Mouse (Mus musculus): ENCODE results near the gene Clint1. TPM values are rescaled to one million over a fixed set of nuclear protein-coding genes. Genes with fewer than 3 reads are reported as not detected.
"Not testable (repeated sequence)": the region's sequence is repeated elsewhere in the genome, so short reads cannot be mapped to it uniquely, and the experiment has no call there.

The Clint1 gene
- total RNA-seq, 4 experiments from 2014 or later = 45.7 to 48.2 (median 47.2) TPM

DNA sequence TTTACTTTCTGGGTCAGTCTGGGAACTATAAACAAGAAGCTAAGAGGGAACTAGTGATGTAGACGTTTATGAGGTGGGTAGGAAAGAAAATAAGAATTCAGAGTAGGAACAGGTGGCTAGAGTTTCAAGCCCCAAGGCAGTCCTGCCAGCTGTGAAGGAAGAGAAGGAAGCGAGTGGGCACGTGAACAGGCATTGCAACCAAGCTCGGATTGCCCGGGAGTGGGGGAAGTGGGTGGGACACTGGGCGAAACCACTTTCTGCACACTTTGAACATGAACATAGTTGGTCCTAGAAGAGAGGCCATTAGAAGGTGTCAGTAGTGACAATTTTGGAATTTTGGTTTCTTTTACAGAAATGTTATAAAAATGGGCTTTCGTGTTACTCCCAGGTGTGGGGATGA, 4.3 kb upstream of the Clint1 start:
- no peak for DNase-seq (ENCODE audit: low spot score)

DNA sequence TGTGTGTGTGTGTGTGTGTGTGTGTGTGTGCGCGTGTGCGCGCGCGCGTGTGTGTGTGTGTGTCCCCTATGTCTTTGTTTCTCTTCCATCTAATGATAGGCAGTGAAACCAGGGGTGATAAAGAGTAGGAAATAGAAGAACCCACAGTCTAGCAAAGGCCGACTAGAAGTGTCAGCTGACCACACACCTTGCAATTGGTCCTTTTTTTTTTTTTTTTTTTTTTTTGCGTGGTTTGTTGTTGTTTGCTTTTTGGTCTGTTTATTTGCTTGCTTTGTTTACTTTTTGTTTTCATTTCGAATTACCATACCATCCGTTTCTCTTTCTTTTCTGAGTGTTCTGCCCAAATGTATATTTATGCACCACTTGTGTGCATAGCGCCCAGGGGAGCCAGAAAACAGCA, 3.6 kb upstream of the Clint1 start:
- DNase-seq (ENCODE audit: low spot score) = no peak

DNA sequence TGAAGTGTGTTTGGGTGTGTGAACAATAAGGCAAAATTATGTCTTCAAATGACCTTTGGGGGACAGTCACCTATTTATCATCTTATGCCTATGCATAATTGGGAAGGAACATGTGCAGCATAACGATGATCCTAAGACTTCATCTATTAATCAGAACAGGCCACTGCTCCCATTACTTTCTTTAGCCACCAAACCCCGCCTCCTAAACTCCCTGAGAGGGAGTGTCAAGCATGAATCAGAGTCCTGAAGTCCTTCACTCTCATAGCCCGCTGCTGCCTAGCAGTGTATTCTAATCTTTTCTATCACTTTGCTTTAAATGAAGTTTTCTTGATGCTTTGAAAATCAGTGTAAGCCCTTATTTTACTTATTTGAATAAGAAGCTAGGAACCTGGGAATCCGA, 2.6 kb upstream of the Clint1 start:
- DNase-seq (ENCODE audit: low spot score) = no peak

DNA sequence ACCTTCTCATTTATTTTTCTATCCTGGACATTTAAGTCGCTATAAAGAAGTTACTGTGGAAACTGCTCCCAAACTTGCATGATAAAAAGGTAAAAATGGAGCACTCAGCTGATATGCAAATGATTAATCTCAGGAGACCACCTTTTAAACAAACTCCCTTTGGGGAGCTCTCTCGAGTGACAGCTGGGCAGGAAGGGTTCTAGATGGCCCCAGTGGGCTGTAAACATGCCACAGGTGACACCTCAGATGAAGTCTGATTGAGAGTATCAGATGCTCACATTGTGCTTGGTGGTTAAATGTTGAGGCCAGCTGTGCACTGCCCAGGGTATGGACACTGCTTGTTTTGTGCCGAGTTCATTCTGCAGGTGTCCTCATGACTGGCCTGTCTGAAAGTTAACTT, 2.0 kb upstream of the Clint1 start:
- DNase-seq (ENCODE audit: low spot score) = no peak

DNA sequence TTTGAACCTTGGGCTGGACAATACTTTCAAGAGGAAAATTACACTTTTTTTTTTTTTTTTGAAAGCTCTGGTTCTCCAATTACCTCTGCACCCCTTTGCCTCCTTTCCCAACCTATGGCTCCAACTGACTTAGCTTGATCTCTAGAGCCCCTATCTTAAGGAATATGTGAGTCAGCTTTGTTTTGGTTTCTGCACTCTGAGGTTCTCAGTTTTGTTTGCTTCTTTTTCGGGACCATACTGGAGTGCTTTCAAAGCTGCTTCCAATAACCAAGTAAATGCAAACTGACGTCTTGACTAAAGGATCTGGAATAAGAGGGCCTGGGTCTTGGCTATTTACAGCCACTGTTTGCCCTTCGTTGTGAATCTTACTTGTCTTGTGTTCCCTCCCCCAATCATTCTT, 1.5 kb upstream of the Clint1 start:
- no peak for DNase-seq (ENCODE audit: low spot score)

DNA sequence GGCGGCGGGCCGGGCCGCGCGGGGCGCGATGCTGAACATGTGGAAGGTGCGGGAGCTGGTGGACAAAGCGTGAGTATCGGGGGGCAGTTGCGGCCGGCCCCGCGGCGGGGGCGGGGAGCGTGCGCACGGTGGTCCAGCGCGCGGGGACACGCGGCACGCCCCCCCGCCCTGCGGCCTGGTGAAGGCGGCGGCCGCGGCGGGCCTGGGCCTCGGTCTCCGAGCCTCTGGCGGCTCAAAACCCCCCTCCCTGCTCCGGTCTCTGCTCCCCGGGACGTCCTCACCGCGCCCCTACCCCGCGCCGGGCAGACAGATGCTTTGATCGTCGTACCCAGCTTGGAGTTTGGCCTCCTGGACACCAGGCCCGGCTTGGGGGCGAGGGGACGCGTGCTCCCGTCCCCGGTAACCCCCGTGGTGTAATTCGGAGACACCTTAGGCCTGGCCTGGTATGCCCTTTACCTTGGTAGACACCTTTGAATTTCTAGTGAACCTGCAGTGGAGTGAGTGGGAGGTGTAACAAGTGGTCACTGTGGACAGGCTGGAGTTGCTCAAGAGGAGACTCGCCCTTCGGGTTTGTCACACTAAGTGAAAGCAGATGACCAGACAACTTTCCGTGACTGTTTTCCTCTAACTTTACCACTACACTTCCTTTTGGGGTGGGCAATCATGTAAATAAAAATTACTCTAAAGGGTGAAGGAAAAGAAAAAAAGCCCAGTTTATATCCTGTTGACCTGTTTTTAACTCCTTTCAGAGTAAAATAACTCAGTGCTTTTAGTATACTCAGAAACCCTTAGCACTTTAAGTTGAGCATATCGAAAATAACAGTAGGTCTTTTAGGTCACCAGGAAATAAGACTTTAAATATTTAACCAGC, 508 bp downstream of the Clint1 start:
- peak; percentile 36 for DNase-seq (ENCODE audit: low spot score)

DNA sequence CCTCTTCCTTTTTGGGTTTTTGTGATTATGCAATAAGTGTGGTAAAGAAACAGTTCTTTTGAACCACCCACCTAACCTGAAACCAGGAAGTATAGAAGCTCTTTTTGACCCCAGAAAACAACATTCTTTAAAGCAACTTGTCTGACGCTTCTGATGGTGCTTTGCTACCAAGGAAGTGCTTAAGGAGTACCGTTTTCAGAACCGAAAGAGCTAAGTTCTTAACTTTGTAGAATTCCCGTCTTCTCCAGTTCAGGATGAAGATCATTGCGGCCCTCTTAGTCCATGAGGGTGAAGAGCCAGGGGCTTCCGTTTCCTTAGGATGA, 1.1 kb downstream of the Clint1 start:
- DNase-seq (ENCODE audit: low spot score) = no peak

DNA sequence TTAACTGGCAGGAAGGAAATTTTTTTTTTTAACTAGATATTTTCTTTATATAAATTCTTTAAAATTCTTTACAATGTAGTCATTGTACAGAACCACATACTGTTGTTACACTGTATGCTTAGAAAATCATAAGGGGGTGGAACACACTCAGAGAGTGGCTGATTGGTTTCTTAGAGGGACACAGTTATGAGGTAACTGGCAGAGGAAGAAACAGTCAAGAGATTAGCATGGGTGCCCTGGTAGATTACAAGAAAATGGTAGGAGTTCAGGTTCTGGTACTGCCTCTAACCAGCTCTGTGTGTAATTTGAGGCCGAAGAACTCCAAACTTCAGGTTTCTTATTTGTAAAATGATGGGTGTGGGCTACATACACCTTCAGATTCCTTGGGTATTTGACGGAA, 2.1 kb downstream of the Clint1 start:
- DNase-seq (ENCODE audit: low spot score) = no peak

DNA sequence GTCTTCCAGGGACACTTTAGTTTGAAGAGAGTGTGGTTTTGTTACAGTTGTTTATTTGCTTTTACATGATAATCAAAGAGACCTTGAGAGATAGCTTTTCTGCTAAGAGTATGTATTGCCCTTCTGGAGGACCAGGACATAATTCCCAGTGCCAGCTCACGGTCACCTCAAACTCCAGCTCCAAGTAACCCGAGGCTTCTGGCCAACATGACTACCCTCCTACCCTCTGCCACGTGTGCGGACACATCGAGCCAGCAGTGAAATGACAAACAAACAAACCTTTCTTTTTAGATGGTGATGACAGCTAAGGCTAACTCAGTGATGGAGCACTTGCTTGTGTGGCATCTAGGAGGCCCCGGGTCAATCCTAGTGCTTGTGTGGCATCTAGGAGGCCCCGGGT, 2.5 kb downstream of the Clint1 start:
- no peak for DNase-seq (ENCODE audit: low spot score)

DNA sequence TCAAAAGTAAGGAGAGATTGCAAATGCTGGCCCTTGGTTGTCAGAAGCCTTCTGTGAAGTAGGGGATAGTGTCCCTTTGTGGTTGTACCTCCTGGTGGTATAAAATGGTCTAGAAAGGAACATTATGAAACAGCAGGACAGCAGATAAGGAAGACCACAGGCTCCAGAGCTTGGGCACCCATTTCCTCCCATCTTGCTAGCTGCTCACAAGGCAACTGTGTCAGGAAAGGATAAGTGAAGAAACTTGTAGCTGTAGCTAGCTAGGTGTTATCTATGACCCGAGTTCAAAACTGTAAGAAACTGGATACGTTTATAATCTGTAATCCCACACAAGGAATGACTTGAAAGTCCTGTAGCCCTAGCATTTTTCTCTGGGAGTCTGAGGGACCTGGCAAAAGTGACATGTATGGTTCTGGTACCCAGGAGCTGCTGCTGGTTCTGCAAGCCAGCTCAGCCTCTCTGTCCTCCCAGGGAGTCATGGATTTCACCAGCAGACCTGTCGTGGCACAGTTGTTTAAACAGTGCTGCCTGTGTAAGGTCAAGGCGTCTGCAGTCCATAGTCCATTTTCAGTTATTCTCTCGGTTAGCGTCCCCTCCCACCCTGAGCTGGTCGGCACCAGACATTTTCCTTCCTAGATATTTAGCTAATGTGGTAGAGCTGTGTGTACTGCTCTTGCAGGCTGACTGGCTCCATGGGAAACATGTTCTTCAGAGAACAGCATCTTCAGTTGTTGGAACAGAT, 3.7 kb downstream of the Clint1 start:
- DNase-seq (ENCODE audit: low spot score) = no peak

DNA sequence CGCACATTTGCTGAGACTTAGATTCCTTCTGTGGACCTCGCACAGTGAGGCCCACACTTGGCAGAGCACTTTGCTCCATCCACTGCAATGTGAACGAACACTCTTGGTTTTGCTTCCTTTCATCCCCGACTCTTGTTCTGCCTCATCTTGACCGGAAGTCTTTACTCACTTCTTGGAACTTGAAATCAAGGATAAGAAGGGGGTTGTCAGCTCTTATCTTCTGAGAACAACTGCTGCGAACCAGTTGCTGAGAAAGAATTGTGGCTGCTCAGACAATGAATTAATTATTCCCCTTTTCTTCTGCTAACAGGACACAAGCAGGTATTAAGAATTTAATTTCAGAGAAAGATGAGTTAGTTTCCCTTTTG, 4.3 kb downstream of the Clint1 start:
- DNase-seq (ENCODE audit: low spot score) = no peak

DNA sequence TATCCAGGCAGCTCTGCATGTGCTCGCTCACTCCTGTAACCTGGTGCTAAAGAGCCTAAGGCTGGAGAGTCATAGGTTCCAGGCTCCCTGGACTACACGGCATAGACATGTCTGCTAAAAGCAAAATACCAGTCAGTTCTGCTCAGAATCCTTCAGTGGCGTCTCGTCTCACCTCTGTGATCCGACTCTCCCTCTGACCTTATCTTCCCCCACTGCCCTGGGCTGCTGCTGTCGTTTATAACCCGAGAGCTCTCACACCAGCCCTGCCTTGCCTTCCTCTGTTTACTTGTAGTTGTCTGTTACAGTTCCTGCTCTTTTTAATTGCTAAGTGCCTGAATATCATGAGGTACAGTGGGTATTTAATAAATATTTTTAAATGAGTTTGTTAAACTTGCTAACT, 9.5 kb downstream of the Clint1 start:
- DNase-seq (ENCODE audit: low spot score) = no peak

DNA sequence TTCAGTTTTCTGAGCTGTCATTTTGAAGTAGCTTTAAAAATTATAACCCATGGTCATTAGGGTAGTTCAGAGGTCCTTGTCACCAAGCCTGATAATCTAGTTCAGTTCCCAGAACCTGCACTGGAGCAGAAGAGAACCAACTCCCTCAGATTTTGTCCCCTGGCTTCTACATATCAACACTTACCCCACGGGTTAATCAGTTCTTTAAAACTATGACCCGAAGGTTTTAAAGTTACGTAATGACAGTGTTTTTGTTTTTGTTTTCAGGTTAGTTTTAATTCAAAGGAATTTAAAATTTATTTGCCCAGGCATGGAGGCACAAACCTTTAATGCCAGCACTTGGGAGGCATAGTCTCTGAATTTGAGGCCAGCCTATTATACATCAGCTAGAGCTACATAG, 12.6 kb downstream of the Clint1 start:
- no peak for DNase-seq (ENCODE audit: low spot score)

DNA sequence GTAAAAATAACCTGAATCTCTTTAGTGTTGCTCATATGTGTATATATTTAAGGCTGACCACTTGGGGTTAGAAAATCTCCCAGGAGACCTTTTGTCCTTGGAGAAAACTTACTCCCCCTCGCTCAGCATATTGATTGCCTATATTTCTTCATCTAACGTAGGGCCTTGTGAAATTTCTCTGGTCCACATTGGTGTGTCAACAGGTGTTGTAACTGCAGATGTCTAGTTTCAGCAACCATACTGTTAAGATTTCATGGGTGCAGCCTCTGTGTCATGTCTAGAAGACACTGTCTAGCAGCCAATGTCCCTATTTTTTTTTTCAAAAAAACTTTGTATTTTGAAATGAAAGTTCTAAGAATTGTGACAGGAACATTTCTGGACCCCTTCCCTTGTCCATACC, 14.0 kb downstream of the Clint1 start:
- no peak for DNase-seq (ENCODE audit: low spot score)

DNA sequence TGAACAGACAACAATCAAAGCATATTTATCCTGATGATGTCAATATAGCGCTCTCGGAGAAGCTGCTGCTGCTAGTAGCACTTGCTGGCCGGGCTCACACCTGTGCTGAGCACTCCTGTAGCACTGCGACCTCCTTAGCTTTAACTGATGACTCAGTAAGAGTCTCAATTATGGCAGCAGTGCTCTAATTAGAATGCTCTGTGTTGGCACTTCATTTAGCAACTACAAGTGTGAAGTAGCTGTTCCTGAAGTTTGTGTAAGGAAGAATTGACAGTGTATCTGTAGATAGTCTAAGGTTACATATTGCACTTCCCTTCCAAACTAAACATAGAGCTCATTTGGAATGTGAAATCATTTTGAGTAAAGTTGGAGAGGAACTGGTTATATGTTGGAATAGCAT, 14.7 kb downstream of the Clint1 start:
- DNase-seq (ENCODE audit: low spot score) = no peak

DNA sequence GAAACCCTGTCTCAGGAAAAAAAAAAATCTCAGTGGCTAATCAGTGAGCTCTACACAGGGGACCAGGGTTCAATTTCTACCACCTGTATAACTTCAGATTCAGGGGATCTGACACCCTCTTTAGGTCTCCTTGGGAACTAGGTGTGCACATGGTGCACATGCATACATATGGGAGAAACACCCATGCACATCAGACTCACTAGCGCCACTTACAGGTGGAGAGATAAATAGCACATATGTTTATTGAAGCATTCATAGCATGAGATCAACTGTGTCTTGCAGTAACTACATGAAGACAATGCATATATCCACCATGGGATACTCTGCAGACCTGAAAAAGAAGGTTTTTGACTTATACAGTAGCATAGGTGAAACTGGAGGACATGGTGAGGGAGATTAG, 21.8 kb downstream of the Clint1 start:
- no peak for DNase-seq (ENCODE audit: low spot score)

DNA sequence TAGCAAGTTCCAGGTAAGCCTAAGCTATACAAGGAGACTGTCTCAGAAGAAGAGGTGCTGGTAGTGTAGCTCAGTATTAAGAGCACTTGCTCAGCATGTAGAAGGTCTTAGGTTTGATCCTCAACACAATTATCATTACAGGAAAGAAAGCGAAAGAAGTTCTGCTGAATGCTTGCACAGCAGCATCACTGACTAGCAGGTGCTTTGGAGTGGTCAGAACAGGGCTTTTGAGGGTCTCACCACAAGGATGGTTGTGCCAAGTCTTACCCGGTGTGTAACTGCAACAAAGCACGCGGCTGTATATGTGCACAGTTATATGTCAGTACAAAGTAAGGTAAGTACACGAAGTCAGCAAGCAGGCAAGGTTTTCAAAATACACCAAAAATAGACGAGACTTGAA, 22.4 kb downstream of the Clint1 start:
- DNase-seq (ENCODE audit: low spot score) = no peak

DNA sequence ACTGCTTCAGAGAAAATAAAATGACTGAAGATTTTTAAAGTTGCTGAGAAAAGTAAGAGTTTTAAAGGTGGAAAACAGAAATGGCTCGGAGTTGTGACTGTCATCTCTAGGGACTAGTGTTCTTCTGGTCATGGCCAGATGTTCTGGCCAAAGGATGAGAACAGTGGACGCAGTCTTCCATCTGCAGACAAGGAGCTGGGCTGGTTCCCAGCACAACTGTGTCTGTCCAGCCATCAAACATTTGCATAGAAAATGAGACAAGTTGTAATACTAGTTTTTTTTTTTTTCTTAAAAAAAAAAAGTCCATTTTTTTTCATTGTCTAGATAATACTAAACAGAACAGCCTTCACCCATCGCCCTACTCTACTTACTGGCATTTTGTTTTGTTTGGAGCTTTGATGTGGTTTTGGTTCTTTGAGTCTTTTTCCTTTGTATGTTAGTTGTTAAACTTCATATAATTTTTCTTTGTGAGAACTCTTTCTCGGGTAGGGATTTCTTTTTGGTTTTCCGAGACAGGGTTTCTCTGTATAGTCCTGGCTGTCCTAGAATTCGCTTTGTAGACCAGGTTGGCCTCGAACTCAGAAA, 23.6 kb downstream of the Clint1 start:
- peak; percentile 46 for DNase-seq (ENCODE audit: low spot score)

DNA sequence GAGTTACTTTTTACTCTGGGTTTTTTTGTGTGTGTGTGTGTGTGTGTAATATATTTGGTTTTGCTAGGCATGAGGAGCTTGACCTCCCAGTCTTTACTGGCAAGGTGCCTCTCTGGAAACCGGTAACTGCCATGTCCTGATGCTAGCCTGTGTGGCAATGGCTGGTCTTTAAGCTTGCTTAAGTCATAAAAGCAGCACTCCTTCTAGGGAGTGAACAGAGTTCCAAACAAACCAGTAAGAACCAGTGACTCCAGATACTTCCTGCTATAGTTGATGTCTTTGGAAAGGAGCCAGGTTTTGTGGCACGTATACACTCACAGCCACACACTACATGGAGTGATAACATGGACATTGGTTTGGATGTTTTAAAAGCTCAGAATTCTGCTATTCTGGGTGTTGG, 24.2 kb downstream of the Clint1 start:
- DNase-seq (ENCODE audit: low spot score) = no peak

DNA sequence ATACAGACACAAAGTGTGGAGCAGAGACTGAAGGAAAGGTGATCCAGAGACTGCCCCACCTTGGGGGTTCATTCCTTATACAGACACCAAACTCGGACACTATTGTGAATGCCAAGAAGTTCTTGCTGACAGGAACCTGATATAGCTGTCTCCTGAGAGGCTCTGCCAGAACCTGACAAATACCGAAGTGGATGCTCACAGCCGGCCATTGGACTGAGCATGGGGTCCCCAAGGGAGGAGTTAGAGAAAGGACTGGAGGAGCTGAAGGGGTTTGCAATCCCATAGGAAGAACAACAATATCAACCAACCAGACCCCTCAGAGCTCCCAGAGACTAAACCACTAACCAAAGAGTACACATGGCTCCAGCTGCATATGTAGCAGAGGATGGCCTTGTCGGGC, 27.5 kb downstream of the Clint1 start:
- DNase-seq (ENCODE audit: low spot score) = not testable (repeated sequence)

DNA sequence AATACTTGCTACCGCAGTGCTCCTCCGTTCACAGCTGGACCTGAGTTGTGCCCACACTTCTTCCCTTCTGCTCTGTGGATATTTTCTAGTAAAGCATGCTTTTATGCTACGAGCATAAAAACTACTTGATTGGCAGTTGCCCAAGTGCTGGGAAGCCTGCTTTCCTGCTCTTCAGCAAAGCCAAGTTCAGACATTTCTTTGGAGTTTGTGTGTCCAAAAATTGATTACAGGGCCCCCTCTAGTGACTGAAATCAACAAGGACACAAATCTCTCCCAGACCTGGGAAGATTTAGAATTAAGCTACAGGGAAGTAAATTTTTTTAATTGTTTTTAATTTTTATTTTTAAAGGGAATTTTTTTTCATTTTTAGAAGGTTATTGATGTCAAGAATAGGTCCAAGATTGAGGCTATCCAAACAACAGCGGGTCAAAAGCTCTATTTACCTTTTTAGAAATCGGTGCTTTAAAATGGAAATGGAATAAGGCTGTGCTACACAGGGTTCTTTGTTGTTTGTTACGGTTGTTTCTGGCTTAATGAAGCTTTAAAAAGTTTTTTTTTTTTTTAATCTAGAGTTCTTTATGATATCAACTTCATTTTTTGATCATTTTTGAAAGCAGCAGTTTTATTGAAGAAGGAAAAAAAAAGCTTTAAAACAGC, 29.3 kb downstream of the Clint1 start:
- peak; percentile 77 for DNase-seq (ENCODE audit: low spot score)

DNA sequence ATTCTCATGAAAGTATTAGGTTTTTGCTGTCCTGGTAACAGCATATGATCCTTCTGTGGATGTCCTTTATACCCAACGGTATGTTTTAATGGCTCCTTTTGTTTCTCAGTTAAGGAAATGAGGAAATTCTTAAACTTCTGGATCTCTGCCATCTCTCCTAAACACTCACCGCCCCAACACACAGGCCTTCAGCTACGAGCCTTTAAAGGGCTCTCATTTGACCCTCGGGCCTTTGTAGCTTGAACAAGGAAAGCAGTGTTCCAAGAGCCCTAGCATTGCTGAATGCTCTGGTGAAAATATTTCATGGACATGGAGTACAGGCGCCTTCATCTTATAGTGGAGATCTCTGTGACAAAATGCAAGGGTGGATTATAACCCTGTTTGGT, 29.8 kb downstream of the Clint1 start:
- DNase-seq (ENCODE audit: low spot score) = no peak

Measured in heart, adult 8-10 months (tissue).